Mouse (Mus musculus): ENCODE results near the gene Prss45.
A peak's percentile ranks its signal among the peaks of the same experiment; 100 is the strongest.

Gene Prss45

GRCm38 (mm10) chr9:110858523-110858922, 24.1 kb downstream of the Prss45 start:
- no peak for DNase-seq

GRCm38 (mm10) chr9:110858967-110859596, 24.7 kb downstream of the Prss45 start:
- DNase-seq = no peak

- DNase-seq = no peak
These were observed 36.6 kb downstream of the Prss45 start for GRCm38 (mm10) chr9:110871030-110871429.

GRCm38 (mm10) chr9:110873681-110874659, 39.6 kb downstream of the Prss45 start:
- DNase-seq = peak; percentile 58

GRCm38 (mm10) chr9:110874660-110875191, 40.3 kb downstream of the Prss45 start:
- no peak for DNase-seq

- peak; percentile 71 for DNase-seq
These were observed 40.9 kb downstream of the Prss45 start for GRCm38 (mm10) chr9:110875288-110875695.

- DNase-seq = no peak
These were observed 43.0 kb downstream of the Prss45 start for GRCm38 (mm10) chr9:110877353-110877752.

GRCm38 (mm10) chr9:110877888-110878287, 43.5 kb downstream of the Prss45 start:
- peak; percentile 80 for DNase-seq

- DNase-seq = peak; percentile 80
These were observed 45.0 kb downstream of the Prss45 start, which contains the start of gene Als2cl for GRCm38 (mm10) chr9:110879191-110879920. Als2cl (plus strand) TSS chr9:110879870.

GRCm38 (mm10) chr9:110879998-110880561, 45.7 kb downstream of the Prss45 start, which contains the start of gene Tmie:
Tmie (minus strand) TSS chr9:110880113.
- DNase-seq = peak; percentile 91

GRCm38 (mm10) chr9:110880772-110881171, 46.4 kb downstream of the Prss45 start:
- DNase-seq = peak; percentile 72

- peak; percentile 63 for DNase-seq
These were observed 47.6 kb downstream of the Prss45 start for GRCm38 (mm10) chr9:110881953-110882352.

- no peak for DNase-seq
These were observed 53.3 kb downstream of the Prss45 start for GRCm38 (mm10) chr9:110887388-110888303.

GRCm38 (mm10) chr9:110888935-110889334, 54.5 kb downstream of the Prss45 start:
- no peak for DNase-seq

- peak; percentile 67 for DNase-seq
These were observed 55.8 kb downstream of the Prss45 start for GRCm38 (mm10) chr9:110890026-110890783.
